Mouse (Mus musculus): ENCODE data around the gene Hoga1. TPM values are rescaled to one million over a fixed set of nuclear protein-coding genes. Genes with fewer than 3 reads are reported as not detected.

Gene Hoga1
- total RNA-seq, 2 experiments from 2014 or later: 4.1 to 4.2 TPM

GRCm38 (mm10) chr19:42104681-42105080, 59.3 kb downstream of the Hoga1 start:
- intact Hi-C loops (cut with DNase I): no loop called here
- H3K27ac ChIP-seq: no peak overlapping the region
- TF ChIP-seq CTCF (IDR thresholded peaks at IDR 0.05): no peak
- no peak for DNase-seq (ENCODE audit: extremely low spot score in 1 of 2, low spot score in 2 of 2)
- no peak overlapping the region for H3K4me3 ChIP-seq

- no peak for DNase-seq (ENCODE audit: extremely low spot score in 1 of 2, low spot score in 2 of 2)
- intact Hi-C loops (cut with DNase I): no loop called here
- no peak overlapping the region for H3K27ac ChIP-seq
- TF ChIP-seq CTCF (IDR thresholded peaks at IDR 0.05): no peak
- H3K4me3 ChIP-seq: no peak overlapping the region
Observed at GRCm38 (mm10) chr19:42115783-42116335, 70.4 kb downstream of the Hoga1 start.

- Histone ChIP-seq H3K27ac (no peak overlapping the region), H3K4me3 (no peak overlapping the region)
- no peak for TF ChIP-seq CTCF (IDR thresholded peaks at IDR 0.05)
- DNase-seq (ENCODE audit: extremely low spot score in 1 of 2, low spot score in 2 of 2): no peak
- intact Hi-C loops (cut with DNase I): no loop called here
Observed at GRCm38 (mm10) chr19:42118142-42118541, 72.7 kb downstream of the Hoga1 start.

- no peak for TF ChIP-seq CTCF (IDR thresholded peaks at IDR 0.05)
- no peak overlapping the region for H3K27ac ChIP-seq
- DNase-seq (ENCODE audit: extremely low spot score in 1 of 2, low spot score in 2 of 2): no peak
- H3K4me3 ChIP-seq: no peak overlapping the region
- intact Hi-C loops (cut with DNase I): no loop called here
Observed at GRCm38 (mm10) chr19:42118596-42118995, 73.2 kb downstream of the Hoga1 start.

DNA sequence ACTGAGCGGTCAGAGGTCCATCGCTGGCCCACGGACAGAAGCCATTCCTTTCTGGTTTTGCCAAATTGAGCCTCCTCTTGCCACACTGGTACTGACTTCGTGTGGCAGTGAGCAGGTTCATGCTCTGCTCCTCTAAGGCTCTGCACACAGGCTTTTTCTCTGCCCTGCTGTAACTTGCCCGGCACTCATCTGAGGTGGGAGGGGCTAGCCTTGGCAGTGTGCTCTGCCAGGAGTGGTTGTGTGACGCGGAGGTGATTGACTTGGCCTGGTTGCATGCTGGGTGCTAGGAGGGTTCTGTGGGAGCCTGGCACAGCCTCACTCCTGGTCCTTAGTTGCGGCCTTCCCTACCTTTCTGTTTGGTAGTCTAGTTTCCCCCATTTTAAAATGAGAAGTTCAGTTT, 75.0 kb downstream of the Hoga1 start:
- intact Hi-C loops (cut with DNase I): no loop called here
- DNase-seq (ENCODE audit: extremely low spot score in 1 of 2, low spot score in 2 of 2): no peak
- Histone ChIP-seq H3K4me3 (no peak overlapping the region), H3K27ac (no peak overlapping the region)
- TF ChIP-seq CTCF (IDR thresholded peaks at IDR 0.05): no peak

Other genes starting within 250 kb of the Hoga1 start
- 1 to 10 TPM; 3.0 to 3.3 TPM for gene Arhgap19, start 243.6 kb upstream of the Hoga1 start, total RNA-seq (2021)
- 10 to 100 TPM; 14.5 to 17.7 TPM for gene Frat1, start 215.6 kb upstream of the Hoga1 start, total RNA-seq (2021)
- gene Frat2, start 197.5 kb upstream of the Hoga1 start, total RNA-seq (2021): 1 to 10 TPM; 7.7 to 8.4 TPM
- gene Rrp12, start 149.4 kb upstream of the Hoga1 start, total RNA-seq (2021): 10 to 100 TPM; 33.0 to 34.1 TPM
- gene Pgam1, start 133.7 kb upstream of the Hoga1 start, total RNA-seq (2021): 100 to 1,000 TPM; 539 to 569 TPM
- gene Exosc1, start 112.2 kb upstream of the Hoga1 start, total RNA-seq (2021): 10 to 100 TPM; 22.7 to 27.9 TPM
- gene Zdhhc16, start 112.1 kb upstream of the Hoga1 start, total RNA-seq (2021): 10 to 100 TPM; 39.3 to 48.9 TPM
- gene Mms19, start 64.5 kb upstream of the Hoga1 start, total RNA-seq (2021): 10 to 100 TPM; 34.7 to 38.2 TPM
- 10 to 100 TPM; 10.9 to 12.1 TPM for gene Ubtd1, start 63.8 kb upstream of the Hoga1 start, total RNA-seq (2021)
- gene Ankrd2, start 9.6 kb upstream of the Hoga1 start, total RNA-seq (2021): under 1 TPM in 1 of 2 experiments, not detected in 1; 0.42 TPM
- 1 to 10 TPM in 1 of 2 experiments, under 1 TPM in 1; 0.75 to 1.2 TPM for gene 4933411K16Rik, start 6.6 kb downstream of the Hoga1 start, total RNA-seq (2021)
- gene Morn4, start 40.7 kb downstream of the Hoga1 start, total RNA-seq (2021): 10 to 100 TPM; 64.0 to 66.2 TPM
- gene Pi4k2a, start 44.9 kb downstream of the Hoga1 start, total RNA-seq (2021): 10 to 100 TPM; 65.6 to 67.3 TPM
- 10 to 100 TPM; 27.6 to 30.9 TPM for gene Avpi1, start 83.4 kb downstream of the Hoga1 start, total RNA-seq (2021)
- gene Marveld1, start 101.8 kb downstream of the Hoga1 start, total RNA-seq (2021): 10 to 100 TPM in 1 of 2 experiments, 1 to 10 TPM in 1; 8.0 to 10.6 TPM
- 100 to 1,000 TPM in 1 of 2 experiments, 10 to 100 TPM in 1; 87.7 to 107 TPM for gene Zfyve27, start 118.3 kb downstream of the Hoga1 start, total RNA-seq (2021)
- gene Sfrp5, start 156.6 kb downstream of the Hoga1 start, total RNA-seq (2021): under 1 TPM; 0.48 to 0.65 TPM
- gene Golga7b, start 202.0 kb downstream of the Hoga1 start, total RNA-seq (2021): 100 to 1,000 TPM; 124 TPM

Measured in left cerebral cortex, adult 2 months (tissue).